Mouse (Mus musculus): ENCODE measurements around the gene Slc35f3.
A peak's percentile ranks its signal among the peaks of the same experiment; 100 is the strongest.

The Slc35f3 gene

GRCm38 (mm10) chr8:126298296-126299093 lies at the start of gene Slc35f3:
Gene Slc35f3 (plus strand): TSS chr8:126298558.
- DNase-seq (ENCODE audit: low spot score) = peak; percentile 10

GRCm38 (mm10) chr8:126250486-126250885 lies 47.9 kb upstream of the Slc35f3 start:
- DNase-seq (ENCODE audit: low spot score) = no peak

GRCm38 (mm10) chr8:126256585-126257391 lies 41.6 kb upstream of the Slc35f3 start:
- no peak for DNase-seq (ENCODE audit: low spot score)

DNA sequence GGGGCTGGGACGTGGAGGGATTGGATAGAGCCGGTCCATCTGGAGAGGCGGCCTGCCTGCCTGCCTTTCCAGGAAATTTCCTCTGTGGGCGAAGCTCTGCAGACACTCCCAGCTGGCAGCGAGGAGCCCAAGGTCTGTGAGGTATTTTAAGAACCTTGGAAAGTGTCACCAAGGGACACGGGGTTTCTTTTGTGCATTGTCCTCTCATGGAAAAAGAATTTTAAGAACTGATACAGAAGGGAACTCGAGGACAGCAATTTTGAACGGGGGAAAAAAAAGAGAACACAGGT lies 41.0 kb upstream of the Slc35f3 start:
- no peak for DNase-seq (ENCODE audit: low spot score)

- peak; percentile 66 for DNase-seq (ENCODE audit: low spot score)
These were observed 40.1 kb upstream of the Slc35f3 start for GRCm38 (mm10) chr8:126258175-126258781.

GRCm38 (mm10) chr8:126265186-126265585 lies 33.2 kb upstream of the Slc35f3 start:
- DNase-seq (ENCODE audit: low spot score) = no peak

DNA sequence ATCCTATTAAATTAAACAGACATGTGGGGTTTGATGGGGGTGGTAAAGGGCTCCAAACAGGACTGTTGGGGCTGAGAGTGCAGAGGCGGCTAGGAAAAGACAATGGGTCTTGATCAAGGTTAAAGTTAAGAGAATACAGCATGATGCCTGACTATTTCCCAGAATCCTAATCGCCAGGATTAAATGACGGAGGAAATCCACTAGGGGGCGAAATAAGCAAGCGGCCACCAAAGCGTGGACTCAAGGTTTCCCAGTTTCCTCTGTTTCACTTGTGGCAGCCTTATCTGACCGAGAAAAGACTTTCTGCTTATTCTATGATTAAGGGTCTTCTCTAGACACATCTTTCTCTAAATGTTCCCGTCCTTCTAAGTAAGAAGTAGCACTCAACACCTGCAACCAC lies 31.2 kb upstream of the Slc35f3 start:
- DNase-seq (ENCODE audit: low spot score) = no peak

DNA sequence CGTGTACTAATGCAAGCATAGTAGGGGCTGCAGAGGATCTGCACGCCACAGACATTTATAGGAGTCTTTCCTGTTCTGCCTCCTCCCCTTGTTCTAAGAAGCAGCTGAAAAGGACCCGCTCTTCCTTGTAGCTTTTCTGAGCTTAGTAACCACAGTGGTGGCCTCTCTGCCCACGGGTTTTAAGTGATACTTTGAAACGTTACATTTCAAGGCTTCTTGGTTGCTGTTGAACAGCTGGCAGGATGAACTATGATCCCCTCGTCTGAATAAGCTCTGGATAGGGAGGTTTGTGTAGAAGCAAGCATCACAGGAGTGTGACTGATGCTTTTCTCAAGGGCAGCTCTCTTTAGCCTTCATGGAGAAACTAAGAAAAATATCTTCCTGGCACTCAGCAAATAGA lies 28.6 kb upstream of the Slc35f3 start:
- no peak for DNase-seq (ENCODE audit: low spot score)

GRCm38 (mm10) chr8:126272445-126272844 lies 25.9 kb upstream of the Slc35f3 start:
- no peak for DNase-seq (ENCODE audit: low spot score)

DNA sequence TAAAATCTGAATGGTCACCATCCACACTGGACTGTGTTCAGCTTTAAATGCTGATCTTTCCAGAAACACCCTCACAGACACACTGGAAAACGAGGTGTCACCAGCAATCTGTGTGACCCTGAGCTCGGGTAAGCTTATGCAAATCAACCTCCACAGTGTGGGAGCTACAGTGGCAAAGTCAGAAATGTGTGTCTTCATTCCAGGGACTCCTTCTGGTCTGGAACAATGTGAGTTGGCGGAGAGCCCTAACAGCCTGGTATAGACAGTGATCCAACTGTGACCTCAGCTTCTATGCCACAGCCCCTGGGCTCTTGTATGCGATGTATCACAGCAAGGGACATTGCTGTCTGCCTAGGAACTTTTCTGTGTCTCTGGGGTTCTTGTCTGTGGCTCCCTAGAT lies 25.3 kb upstream of the Slc35f3 start:
- no peak for DNase-seq (ENCODE audit: low spot score)

DNA sequence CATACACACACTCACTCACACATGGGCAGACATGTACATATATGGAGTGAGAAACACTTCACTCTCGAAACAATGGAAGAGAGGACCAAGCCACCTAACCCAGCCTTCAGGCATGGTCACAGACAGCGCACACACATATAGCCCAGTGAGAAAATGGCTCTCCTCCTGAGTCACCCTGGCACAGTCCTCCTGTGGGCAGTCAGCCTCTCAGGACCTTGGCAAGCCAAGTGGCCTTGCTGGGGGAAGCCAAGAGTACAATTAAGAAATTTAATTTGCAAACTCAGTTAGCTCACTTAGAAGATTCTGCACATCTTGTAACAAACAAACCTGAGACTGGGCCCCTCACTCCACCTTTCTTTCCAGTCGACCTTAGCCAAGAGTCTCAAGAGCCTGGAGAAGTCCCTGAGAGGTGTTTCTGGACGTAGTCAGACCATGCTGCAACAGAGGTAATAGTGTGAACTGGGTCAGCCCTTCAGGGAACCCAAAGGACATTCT lies 23.4 kb upstream of the Slc35f3 start:
- no peak for DNase-seq (ENCODE audit: low spot score)

DNA sequence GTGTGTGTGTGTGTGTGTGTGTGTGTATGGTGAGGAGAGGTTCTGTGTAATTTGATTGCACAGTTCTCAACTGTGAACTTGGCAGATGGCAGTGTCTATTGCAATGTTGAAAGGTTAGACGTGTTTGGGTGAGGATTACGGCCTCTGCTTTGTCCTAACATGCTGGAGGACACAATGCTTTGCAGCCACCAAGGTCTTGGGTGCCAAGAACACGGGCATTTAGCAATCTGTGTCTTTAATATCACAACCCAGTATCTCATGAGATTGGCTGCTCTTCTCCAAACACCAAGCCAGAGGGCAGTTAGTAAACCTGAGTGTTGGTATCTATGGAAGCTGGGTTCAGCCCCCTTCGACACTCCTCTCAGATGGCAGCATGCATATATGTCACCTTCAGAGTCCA lies 22.5 kb upstream of the Slc35f3 start:
- no peak for DNase-seq (ENCODE audit: low spot score)

DNA sequence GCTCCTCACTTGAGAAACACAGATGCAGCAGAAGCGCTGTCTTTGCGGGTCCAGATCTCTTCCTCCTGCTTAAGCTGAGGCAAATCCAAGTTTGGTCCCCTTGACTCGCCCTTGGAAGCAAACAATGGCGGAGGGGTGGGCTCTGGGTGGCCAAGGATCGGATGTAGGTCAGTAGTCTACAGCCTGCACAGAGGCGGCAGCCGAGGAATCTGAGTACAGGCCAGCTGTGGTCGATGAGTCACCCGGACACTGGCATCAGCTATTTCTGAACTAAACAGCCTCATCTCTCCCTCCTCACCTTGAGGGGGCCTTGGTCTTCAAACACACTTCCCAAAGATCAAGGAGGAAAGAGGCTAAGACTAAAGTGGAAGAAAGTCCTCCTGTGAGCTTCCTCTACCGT lies 6.4 kb upstream of the Slc35f3 start:
- no peak for DNase-seq (ENCODE audit: low spot score)

GRCm38 (mm10) chr8:126297284-126297845 lies 993 bp upstream of the Slc35f3 start:
- DNase-seq (ENCODE audit: low spot score) = peak; percentile 13

GRCm38 (mm10) chr8:126299333-126299732 lies 975 bp downstream of the Slc35f3 start:
- DNase-seq (ENCODE audit: low spot score) = no peak

DNA sequence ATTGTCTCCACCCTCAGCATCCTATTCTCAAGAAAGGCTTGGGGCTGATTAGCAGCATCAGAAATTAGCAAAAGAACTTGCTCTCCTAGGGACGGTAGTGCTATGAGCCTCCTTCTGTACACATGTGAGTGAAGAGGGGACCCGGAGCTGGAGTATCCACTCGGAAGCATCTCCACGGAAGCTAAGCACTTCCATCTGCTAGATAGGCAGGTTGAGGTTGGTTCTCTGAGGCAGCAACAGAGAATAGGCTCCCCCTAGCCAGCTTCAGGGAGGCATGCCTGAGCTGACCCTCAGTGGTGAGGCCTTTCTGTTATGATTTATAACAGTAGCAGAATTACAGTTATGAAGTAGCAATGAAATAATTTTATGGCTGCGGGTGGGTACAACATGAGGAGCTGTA lies 2.0 kb downstream of the Slc35f3 start:
- no peak for DNase-seq (ENCODE audit: low spot score)

DNA sequence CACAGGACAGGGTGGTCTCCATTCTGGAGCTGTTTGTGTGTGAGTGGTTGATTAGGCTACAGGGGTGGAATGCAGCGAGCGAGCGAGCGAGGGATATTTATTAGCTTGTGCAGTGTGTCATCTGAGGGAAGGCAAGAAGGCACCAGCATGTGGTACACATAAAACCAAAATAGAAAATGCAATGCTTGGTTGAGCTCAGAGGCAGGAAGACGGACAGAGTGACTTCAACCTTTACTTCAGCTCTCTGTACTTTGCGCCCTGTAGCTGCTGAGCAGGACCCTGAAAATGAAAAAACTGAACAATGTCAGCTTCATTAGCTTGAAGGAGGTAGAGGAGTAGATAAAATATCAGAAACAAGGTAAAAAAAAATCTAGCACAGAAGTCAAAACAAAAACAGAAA lies 3.2 kb downstream of the Slc35f3 start:
- no peak for DNase-seq (ENCODE audit: low spot score)

DNA sequence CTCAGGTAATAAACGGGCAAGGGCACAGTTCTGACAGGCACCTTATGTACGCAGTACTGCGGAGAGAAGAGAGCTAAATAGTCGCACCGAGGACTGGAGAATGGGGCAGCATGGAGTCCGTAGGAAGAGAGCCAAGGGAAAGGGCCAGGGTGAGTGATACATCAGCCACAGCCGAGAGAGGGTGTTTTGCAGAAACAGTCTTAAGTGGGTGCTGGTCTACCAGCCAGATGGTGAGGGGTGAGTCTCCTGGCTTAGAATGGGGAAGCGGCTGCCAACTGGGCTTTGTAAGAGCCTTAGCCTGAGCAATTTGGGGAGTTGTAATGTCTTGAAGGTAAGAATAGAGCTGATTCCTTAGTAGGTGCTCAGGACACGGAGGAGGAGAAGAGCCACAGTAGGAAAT lies 8.8 kb downstream of the Slc35f3 start:
- DNase-seq (ENCODE audit: low spot score) = no peak

DNA sequence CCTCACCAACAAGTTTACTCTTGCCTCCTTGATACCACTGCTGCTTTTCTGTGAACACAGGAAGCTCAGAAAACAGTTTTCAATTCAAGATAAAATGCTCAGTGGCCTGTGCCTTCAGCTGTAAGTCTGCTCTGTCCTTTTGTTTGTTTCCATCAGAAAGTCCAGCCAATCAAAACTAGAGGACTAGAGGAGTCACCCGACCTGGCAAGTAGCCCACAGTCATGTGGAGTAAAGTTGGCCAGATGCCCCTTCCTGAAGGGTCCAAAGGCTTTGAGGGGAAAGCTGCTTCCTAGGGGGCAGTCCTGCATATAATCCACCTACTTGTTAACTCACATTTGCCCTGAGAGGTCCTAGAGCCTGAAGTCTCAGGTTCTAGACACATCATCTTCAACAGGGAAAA lies 10.7 kb downstream of the Slc35f3 start:
- DNase-seq (ENCODE audit: low spot score) = peak; percentile 24

DNA sequence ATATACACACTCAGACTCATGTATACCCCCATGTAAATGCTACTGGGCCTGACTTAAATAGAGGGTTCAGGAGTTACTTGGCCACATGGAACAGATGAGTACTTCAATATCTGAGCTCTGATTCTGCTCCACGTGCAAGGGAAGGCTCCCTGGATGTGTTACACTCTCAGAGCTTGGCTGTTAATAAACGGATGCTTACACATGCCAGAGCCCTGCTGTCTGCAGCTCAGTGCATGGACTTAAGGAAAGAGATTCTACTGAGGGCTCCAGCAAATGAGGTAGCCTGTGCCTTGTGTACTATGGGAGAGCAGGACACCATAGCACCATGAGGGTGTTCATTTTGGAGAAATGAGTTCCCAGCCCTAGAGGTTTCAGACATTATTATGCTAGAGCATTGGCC lies 26.6 kb downstream of the Slc35f3 start:
- no peak for DNase-seq (ENCODE audit: low spot score)

DNA sequence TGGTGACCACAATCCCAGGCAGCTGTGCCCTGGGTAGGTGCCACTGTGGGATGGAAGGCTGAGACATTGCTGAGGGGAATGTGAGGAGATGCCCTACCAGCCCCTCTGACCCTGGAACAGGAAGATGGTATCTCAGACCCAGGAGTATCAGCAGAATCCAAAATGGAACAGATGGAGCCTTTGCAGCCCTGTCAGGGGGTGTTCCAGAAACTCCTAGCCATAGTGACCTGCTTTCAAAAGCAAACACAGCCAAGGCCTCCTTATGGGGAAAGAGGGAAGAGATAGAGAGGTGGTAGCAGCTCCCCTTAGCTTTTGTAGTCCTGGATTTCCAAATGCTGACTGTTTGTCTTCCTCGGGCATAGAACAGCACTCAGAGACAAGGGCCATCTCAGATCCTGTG lies 27.8 kb downstream of the Slc35f3 start:
- no peak for DNase-seq (ENCODE audit: low spot score)

DNA sequence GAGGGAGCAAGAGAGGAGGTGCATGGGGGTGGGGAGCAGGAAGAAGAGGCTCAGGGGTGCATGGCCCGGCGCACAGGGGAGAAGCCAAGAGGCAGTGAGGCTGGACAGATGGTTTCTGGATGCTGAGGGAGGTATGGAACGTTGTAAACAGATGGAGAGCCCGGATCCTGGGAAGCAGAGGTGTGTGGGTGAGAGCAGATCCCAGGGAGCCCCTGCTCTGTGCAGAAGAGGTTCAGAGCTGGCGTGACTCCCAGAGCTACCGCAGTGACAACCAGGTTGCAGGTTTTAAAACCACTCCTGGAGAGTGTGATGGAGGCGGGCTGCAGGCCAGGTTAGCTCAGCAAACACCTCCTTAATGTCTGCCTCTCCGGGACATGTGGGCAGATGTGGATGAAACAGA lies 28.4 kb downstream of the Slc35f3 start:
- no peak for DNase-seq (ENCODE audit: low spot score)

DNA sequence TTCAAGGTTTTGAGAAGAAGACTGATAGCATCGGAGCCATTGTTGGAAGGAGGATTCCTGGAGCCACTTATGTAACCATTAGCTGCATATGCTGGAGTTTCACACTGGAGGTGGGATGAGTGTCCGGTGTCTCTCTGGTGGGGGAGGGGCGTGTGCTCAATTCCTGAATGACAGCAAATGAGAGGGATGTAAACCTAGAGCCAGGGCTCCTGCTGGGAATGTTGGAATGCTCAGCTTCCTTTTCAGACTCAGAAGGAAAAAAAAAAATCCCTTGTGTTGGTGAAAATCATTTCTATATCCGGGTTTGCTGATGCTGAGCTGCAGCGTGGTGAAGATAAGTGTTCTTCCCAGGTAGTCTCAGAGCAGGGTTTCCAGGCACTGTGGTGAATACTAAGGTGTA lies 29.4 kb downstream of the Slc35f3 start:
- DNase-seq (ENCODE audit: low spot score) = no peak

Measured in ovary, postnatal 36 days (tissue).